Mouse (Mus musculus): ENCODE measurements at regions not wholly inside any gene's neighbourhood (a gene's known extent, or its start where the extent isn't known, plus 50 kb on each side); places are given as distances from the start of the nearest gene placed in this dataset.
"Not testable (repeated sequence)": the region's sequence is repeated elsewhere in the genome, so short reads cannot be mapped to it uniquely, and the experiment has no call there.

DNA sequence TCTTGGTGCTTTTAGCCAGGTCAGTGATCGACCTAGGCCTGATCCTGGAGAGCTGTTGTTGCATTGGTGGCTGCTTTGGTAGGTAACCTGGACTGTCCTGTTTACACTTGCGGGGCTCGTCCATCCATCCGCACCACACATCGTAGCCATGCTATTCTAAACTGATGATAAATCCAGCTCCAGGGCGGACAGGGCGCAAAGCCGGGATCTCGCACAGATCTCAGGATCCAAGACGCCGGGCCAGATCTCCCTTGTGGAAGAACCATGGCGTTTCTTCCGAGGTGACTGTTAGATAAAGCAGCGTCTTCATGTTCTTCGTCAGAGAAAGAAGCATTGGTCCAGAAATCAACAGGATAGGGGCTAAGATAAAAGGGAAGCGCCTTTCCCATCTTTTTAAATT lies 115.6 kb downstream of the Sec16b start:
- DNase-seq (ENCODE audit: low read depth, low spot score) = not testable (repeated sequence)

DNA sequence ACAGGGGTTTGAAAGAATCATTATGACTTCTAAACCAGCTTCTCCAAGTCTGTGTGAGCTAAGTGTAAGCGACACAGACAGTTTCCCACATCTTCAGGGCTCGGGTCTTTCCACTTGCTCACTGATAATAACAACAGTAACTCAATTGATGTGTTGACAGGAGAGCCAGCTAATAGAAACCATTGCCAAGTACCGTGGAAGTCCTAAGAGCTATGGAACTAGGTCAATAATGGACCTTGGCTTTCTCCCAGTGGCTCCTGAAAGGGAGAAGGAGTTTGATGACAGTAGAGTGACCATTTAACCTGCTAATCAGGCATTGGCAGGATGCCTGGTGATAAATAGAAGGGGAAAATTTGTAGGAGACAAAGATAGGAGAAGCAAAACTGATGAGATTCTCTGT lies 126.1 kb downstream of the Sec16b start:
- no peak for DNase-seq (ENCODE audit: low read depth, low spot score)

DNA sequence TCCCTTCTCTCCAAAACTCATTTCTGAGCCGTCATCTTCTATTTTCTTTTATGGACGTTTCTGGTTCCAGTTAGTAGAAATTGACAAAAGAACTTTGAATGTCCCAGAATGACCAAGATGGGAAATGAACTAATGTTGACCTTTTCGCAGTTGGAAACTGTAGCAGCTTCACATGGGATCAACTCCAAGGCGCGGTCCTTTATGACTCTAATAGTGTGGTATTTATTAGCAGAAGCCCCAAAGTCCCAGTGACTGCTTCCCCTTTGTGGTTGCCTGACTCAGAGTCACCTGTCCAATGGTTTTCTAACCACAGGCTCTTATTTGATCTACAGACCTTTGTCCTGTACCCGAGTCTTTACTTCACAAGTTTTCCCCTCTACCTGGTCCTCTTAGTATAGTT lies 126.9 kb downstream of the Sec16b start:
- DNase-seq (ENCODE audit: low read depth, low spot score) = no peak

DNA sequence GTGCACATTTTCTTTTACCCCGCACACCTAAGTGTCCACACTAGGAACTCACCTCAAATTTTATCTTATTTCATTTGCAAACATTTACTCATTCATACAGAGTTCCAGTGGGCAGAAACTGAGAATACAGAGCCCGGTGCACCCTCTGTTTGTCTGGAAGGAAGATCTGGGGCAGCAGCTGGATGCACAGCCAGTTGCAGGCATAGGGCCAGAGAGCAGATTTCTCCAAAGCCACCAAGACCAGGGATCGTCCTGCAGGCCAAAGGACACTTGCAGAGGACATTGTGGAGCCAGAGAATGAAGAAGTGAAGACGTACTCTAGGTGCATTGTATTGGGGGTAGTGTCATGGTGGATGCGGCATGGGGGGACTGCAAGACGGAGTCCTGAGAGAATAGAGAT lies 129.2 kb downstream of the Sec16b start:
- DNase-seq (ENCODE audit: low read depth, low spot score) = no peak

DNA sequence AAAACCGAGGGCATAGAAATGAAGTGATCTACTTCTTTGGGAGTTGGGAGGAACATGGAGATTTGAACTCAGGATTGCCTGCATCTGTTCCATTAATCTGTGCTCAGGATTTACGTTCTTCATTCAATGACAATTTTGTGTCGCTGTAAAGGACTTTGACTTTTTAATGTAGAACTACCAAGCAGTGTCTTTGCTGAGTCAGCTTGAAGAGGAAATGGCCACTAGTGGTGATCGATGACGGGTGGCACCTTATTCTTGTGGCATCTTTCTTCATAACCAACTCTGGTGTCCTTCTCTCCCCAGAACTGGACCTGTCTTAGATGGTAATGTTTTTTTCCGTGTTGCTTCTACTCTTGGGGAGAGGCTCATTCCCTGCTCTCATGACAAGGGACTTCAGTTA lies 137.0 kb downstream of the Sec16b start:
- no peak for DNase-seq (ENCODE audit: low read depth, low spot score)

DNA sequence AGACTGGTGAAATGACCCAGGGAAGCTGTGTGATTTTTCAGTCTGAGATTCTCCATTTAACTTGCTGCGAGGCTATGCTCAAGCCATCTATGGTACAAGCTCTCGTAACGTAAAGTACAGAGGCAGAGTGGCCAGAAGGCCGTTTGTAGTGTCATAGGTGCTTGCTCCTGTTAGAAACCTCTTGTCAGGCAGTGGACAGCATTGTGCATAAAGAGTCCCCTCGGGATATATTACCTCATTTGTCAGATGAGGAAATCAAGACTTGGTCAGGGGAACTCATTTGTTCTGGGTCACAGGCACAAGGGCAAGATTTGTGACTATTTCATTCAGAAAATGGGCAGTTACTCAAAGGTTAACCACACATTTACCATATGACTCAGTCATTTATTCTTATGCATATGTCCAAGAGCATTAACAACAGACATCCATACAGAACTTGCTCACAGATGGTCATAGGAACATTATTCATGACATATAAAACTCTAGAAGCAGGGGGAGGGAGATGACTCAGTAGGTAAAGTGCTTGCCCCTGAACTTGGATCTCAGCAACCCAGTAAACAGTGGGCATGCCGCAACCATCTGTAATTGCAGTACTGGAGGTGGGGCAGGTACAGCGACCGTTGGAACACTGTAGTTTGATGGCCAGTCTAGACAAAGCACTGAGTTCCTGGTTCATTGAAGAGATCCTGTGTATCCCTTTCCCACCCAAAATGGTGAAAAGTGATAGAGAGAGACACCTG lies 139.3 kb downstream of the Sec16b start:
- no peak for DNase-seq (ENCODE audit: low read depth, low spot score)

DNA sequence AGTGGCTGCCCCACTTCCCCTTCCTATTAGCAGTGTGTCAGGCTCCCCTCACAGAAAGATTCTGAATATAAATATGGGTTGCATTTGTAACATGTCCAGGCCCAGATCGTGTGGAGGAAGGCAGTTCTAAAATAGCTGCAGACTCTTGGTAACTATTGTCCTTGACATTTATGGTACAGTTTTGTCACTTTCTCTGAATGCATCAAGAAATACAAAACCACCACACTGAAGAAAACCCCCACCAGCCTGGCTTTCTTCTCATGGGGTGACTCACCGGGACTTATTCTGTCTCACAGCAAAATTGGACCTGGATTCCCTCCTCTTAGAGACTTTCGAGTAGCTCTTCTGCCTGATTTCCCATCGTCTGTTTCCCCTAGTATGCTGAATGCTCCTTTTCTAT lies 148.9 kb downstream of the Sec16b start:
- peak; percentile 84 for DNase-seq (ENCODE audit: low read depth, low spot score)

DNA sequence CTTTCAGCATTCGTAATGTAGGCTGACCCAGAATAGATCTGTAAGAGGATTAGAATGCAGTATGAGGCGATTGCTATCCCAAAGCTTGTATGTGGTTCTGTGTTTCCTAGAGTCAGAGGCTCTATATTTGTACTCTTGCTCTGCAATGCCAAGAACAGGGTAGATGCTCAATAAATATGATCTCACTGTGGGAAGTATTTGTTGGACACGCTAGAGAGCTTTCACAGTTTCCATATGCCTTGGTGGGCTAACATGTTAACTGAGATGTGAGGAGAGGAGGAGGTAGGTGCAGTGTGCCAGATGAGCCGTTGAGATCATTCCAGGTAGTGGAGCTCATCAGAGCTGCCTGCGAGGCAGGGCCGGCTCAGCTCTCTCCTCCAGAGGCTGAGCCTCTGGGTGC lies 163.1 kb downstream of the Sec16b start:
- DNase-seq (ENCODE audit: low read depth, low spot score) = peak; percentile 66

DNA sequence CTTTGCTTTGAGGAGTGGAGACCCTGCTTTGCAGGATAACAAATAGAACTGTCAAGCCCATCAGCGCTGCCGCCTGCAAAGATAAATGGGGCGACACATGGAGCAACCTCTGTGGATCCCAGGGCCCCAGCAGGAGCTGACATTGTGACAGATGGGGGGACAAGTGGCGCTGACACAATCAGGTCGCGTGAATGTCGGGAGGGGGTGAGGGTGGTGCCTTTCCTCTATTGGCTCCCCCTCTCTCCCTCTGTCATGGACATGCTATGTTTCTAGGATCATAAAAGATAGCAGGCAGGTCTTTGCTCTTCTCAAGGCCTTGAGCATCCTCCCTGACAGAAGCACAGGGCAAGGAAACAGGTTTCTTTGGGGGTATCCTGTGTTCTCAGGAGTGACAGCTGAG lies 177.8 kb downstream of the Sec16b start:
- no peak for DNase-seq (ENCODE audit: low read depth, low spot score)

DNA sequence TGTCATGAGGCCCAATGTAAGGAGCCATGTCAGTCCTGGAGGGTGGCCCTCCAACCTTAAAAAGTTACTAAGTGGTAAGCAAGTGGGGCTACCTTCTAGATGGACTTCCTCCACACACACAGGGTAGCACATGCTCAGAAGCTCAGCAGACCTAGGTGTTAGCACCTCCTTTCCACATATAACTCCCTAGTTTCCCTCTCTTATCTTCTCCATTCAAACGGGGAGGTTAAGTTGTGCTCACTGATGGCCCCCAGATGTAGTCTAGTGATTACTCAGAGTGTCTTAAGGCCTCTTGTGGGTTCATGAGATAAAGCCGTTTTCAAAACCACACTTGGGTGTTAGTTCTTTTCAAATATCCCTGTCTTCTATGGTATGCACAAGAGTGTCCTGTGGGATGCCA lies 188.7 kb downstream of the Sec16b start:
- no peak for DNase-seq (ENCODE audit: low read depth, low spot score)

DNA sequence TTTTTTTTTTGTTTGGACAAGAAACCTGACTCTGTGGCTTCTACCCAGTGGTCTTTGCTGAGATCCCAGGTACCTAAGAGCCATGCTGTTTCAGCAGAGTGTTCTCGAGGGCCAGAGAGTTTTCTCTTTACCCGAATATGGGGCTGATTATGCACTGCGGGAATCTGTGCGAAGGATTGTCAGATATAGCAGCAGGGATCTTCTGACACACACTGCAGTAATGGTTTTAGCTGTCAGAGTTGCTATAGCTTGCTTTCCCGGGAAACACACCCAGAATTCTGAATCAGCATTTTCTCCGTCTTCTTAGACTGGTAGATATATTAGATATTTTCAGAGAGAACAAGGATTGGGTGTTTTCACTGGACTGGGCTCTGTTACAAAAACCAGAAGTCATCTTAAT lies 197.1 kb downstream of the Sec16b start:
- DNase-seq (ENCODE audit: low read depth, low spot score) = peak; percentile 36

DNA sequence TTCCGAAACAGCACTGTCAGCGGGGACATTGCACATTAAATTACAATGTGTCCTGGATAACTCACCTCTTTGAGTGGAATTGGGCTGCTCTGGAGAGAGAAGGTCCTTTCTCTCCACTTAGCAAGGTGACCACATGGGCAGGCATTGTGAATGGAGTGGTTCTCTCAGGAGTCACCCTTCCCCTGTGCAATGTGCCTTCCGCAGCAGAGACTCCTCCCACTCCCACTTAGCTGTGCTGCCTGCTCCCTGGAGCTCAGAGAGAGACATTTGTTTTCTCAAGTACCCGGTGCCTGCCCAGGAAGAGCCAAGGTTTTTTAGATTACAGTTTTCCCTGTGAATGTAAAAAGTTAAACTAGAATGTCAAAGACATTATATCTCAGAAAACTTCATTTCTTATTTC lies 198.8 kb downstream of the Sec16b start:
- DNase-seq (ENCODE audit: low read depth, low spot score) = peak; percentile 6

DNA sequence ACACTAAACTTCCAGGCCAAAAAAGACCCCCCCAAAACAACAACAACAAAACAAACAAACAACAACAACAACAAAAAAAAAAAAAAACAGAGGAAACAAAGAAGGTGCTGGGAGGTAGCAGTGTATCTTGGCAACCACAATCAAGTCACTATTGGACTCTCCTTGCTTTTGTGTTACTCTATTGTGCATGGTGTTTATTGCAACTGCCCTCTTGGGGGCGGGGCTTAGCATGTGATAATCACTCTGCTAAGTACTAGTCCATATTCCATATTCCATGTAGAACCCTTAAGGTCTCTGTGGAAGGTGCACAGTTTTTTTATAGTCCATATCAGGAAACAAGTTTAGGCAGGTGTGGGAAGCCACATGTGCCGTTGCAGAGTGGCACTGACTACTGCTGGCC lies 200.7 kb downstream of the Sec16b start:
- DNase-seq (ENCODE audit: low read depth, low spot score) = no peak

DNA sequence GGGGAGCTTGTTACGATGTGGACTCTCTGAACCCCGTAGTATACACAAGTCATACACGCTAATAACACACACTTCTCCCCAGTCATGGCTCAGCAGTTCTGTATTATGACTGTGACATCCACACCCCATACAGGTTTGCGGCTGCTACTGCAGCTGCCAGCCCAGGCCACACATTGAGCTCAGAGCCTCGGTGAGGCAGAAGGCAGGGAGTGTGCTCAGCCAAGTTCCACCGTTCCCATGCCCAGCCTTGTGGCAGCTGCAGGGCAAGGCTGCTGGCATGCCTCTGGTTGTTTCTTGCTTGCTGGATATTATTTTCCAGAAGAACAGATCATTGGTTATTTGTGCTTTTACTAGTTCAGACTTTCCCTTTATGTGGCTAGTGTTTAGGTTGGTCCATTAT lies 202.6 kb downstream of the Sec16b start:
- no peak for DNase-seq (ENCODE audit: low read depth, low spot score)

DNA sequence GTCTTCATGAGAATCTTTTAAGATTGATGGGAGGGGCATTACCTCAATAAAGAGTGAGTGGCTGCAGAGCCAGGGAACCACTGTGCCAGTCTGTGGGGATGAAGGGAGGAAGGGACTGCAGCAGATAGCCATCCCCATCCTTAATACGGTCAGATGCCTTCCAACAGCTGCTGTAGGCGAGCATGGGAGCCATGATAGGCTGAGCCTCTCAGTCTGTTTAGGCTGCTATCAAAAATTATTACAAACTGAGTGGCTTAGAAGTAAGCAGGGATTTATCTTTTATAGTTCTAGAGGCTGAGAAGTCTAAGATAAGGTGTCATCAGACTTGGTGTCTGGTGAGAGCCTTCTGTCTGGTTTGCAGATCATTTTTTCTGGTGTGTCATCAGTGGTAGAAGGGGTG lies 204.3 kb downstream of the Sec16b start:
- DNase-seq (ENCODE audit: low read depth, low spot score) = no peak

DNA sequence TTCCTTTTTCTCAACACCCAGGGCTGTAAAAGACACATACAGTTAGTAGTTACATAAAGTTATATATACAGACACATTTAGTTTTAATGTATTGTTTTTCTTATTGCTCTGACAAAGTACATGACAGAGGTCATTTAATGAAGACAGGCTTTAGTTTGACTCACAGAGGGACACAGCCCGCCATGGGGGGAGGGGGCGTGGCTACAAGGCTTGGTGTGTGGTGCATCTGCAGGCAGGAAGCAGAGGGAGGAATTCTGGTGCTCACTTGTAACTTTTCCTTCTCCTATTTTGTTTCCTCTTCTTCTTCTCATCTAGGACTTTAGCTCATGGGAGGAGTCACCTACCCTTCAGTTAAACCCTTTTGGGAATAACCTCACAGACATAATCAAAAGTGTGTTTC lies 206.0 kb downstream of the Sec16b start:
- DNase-seq (ENCODE audit: low read depth, low spot score) = no peak

DNA sequence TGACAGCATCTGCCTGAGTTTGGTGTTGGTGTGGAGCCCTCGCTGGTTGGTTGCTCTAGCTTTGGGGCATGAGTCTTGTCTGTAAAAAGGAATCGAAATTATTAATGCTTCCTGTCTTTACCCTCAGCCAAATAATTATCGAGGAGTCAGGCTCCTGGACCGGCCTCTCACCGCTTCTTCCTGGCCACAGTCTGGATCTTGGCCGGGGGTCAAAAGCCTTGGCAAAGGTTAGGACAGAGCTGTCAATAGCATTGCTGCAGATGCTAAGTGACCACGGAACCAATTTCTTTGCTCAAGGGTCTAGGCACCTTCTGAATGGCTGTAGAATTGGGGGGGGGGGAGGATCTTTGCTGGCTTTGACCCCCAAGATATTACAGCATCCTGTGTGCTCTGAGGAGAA lies 207.3 kb downstream of the Sec16b start:
- DNase-seq (ENCODE audit: low read depth, low spot score) = no peak

DNA sequence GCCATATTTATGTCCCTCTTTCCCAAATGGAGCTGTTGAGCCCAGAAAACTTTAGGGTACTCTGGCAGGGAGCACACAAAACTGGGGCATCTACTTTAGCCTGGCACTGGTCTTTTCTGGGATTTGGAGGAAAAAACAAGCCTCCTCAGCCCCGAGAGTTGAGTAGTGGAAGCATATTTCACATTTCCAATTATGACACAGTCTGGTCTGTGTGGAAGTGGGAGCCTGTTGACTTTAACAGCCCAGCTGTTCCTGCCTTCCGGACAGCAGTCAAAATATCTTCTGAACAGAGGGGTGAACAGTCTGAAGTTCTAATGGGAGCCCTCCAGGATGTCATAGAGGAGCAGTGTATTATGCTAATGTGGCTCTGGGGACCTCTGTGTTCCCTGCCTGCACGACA lies 209.1 kb downstream of the Sec16b start:
- peak; percentile 31 for DNase-seq (ENCODE audit: low read depth, low spot score)

DNA sequence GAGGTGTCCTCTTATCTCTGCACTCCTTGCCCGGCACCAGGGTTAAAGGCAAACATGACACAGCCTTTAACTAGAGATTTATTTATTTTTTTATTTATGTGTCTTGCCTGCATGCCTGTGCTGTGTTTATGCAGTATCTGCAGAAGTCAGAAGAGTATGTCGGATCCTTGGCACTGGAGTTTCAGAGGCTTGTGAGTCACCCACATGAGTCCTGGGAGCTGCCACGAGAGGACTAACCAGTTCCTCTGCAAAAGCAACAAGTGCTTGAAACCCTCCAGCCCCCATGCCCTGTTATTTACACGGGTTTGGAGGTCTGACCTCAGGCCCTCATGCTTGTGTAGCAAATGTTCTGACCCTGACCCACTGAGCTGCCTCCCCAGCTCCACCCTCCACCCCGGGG lies 210.6 kb downstream of the Sec16b start:
- DNase-seq (ENCODE audit: low read depth, low spot score) = no peak

DNA sequence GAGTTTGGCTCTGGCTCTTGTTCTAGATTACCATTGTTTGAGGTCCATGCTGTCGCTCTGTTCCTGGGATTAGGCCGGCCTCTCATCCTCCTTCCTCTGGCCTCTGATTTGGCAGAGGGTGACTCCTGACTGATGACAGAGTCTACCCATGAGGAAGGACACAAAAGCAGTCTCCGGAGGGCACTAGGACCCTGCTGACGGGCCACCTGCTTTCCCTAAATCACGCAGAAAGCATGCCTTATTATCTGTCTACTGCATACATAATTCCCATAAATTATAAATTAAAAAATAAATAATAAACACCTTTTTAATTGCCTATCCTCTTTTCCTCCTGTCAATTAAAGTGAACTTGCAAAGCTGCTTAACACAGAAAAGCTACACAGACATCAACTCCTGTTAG lies 215.4 kb downstream of the Sec16b start:
- DNase-seq (ENCODE audit: low read depth, low spot score) = no peak

DNA sequence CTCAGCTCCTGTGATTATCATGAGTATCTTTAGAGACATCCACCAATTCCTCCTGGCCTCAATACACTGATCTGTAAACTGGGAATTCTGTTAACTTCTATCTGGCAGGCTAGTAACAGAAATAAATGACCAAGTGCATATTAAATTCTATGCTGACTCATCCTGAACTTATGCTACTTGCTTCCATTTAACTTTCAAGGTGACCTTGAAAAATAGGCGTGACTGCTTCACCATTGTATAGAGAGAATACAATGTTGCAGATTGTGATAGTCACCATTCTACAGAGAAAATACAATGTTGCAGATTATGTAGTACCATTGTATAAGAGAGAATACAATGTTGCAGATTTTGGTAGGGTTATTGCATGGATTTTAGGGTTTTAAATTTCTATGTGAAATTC lies 224.6 kb downstream of the Sec16b start:
- no peak for DNase-seq (ENCODE audit: low read depth, low spot score)

DNA sequence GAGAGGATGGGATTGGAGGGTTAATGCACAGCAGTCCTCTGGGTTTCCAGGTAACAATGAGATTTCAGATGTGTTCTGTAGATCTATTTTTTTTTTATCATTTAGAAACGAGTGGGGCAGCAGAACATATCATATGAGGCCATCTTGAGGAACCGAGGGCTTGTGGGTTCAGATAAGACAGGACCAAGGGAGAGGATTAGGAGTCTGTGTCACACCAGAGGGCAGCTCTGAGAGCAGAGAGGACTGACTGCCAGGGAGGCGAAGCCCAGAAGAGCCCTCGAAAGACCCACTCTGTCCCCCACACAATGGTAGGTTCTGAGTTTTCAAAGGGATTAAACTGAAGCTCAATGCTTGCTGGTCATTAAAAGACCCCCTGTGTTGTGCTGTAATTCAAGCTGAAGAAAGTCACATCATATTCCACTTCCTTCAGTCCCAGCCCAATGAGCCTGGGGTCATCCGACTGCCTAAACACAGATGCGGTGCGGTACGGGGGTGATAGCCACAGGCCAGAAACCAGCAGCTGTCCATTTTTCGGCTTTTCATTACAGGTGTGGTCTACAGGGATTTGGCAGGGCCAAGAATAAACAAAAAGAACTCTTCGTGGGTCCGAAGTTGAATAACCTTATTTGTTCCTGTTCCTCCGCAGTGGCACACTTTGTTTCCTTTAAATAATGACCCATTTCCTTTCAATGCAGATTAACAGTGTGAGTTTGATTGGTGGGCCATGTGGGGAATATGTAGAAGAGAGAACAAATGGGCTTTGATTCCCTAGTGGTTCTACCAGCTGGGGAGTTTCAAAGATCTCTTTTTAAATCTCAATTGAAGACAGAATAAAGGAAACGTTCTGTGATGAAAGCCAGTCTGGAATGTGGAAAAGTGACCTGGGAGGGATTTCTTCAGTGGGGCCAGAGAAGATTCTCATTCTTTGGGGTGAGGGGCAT lies 234.5 kb downstream of the Sec16b start:
- no peak for DNase-seq (ENCODE audit: low read depth, low spot score)

DNA sequence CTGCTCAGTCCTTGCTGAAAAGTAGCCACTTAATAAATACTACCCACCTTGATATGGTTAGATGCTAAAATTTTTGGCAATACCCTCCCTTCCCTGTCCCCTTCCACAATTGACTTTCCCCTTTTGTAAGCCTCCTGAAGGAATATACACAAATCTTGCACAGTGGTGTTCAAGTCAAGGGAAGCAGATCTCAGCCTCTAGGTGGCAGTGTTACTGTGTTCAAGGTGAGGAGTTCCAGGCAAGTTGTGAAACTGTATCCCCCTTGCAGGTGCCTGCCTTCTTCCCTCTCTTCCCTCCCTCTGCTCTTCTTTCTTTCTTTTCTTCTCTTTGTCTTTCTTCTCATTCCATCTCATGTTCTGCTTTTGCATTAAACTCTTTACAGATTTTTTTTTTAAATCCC lies 239.1 kb downstream of the Sec16b start:
- DNase-seq (ENCODE audit: low read depth, low spot score) = peak; percentile 92
